Mouse (Mus musculus) heart, adult 2 months (tissue): ENCODE results near the gene Gpbar1. TPM values are rescaled to one million over a fixed set of nuclear protein-coding genes. Genes with fewer than 3 reads are reported as not detected.

Experiments
- DNase-seq, 2 experiments: peaks; one replicate each; pipeline ENCODE4 v3.0.0; 2021
- H3K27ac ChIP-seq: fragments of 200-600 bp; 2 replicates; pipeline ENCODE4 v1.8.1; 2022
- H3K27me3 ChIP-seq: fragments of 200-500 bp; 2 replicates; pipeline ENCODE4 v1.6.1; 2012; ENCODE audit warnings: mild to moderate bottlenecking, low read length, inconsistent platforms, mixed read lengths; ENCODE audit not compliant: control insufficient read depth, insufficient read depth
- H3K36me3 ChIP-seq: fragments of 200-500 bp; 2 replicates; pipeline ENCODE4 v1.6.1; 2012; ENCODE audit warnings: low read length, inconsistent platforms; ENCODE audit not compliant: control insufficient read depth, insufficient read depth
- H3K4me1 ChIP-seq: fragments of 200-500 bp; 2 replicates; pipeline ENCODE4 v1.6.1; 2011; ENCODE audit warnings: low read length; ENCODE audit not compliant: control insufficient read depth, insufficient read depth
- H3K4me3 ChIP-seq: fragments of 200-600 bp; 2 replicates; pipeline ENCODE4 v1.8.1; 2022
- H3K79me2 ChIP-seq: fragments of 200-500 bp; replicated peaks from 2 replicates; pipeline ENCODE4 v1.6.1; 2012; ENCODE audit warnings: mild to moderate bottlenecking, inconsistent platforms, low read length, moderate library complexity, mixed read lengths; ENCODE audit not compliant: control insufficient read depth, insufficient read depth
- H3K9ac ChIP-seq: fragments of 200-500 bp; 2 replicates; pipeline ENCODE4 v1.6.1; 2012; ENCODE audit warnings: low read depth, mild to moderate bottlenecking, control low read depth, inconsistent platforms, low read length, mixed read lengths
- CTCF ChIP-seq: fragments of 200-600 bp; IDR thresholded peaks from 2 replicates; pipeline ENCODE4 v1.8.1; 2022; ENCODE audit warnings: antibody characterized with exemption, mild to moderate bottlenecking, moderate library complexity
- EP300 ChIP-seq: fragments of 200-500 bp; IDR thresholded peaks from 2 replicates; pipeline ENCODE4 v1.6.1; 2011; ENCODE audit warnings: low read depth, low read length, control low read depth; ENCODE audit not compliant: insufficient read depth
- POLR2A ChIP-seq: fragments of 200-500 bp; IDR thresholded peaks from 2 replicates; pipeline ENCODE4 v1.6.1; 2011; ENCODE audit warnings: mild to moderate bottlenecking, low read depth, low read length, control low read depth; ENCODE audit not compliant: insufficient read depth
- WGBS: fragments of 180-500 bp; shearing (Covaris S2); methylation state at CpG from one replicate; pipeline ENCODE4 v1.1.7; 2018; 5-methylcytosine and 5-hydroxymethylcytosine counted together
- intact Hi-C: fragments of 180-260 bp; cut with DNase I; formaldehyde crosslinking; loops from one replicate; pipeline ENCODE4 v1.15.1; 2025
- polyA plus RNA-seq: library from polyadenylated mRNA; depleted of rRNA; stranded (reverse); fragments of >200 nt; gene quantifications from 2 replicates; pipeline ENCODE4 v1.2.3, GENCODE M21; 2012
- total RNA-seq, 2 experiments: library from RNA; stranded (reverse); gene quantifications; 2 replicates each; pipeline ENCODE4 v1.2.3; 2021

The Gpbar1 gene
- total and polyA plus RNA-seq, 3 experiments = 0.14 TPM; not detected in 2

DNA sequence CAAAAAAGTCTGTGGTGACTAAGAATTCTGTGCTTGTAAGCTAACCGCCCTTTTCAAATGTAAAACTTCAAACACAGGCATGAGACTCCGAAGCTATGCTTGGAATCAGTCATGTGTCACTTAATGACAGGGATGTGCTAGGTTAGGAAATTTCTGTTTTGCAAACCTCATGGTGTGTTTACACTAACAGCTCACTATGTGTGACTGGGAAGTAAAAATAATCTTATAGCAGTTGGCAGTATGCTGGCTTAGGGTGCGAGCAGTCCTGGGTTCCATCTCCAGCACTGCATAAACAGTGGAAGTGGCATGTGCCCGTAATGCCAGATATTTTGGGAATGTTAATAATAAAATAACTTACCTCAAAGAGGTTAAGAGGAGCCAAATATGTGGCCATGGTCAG, 26.6 kb downstream of the Gpbar1 start:
- Histone ChIP-seq H3K36me3 (peaks cover 3% of the 10 kb centered on the region; the same call in 1 of the 2 replicates), H3K79me2 (0 out of 2 replicates have a peak, but pooled peaks cover 5% of the 10 kb centered on the region), H3K4me3 (no peak overlapping the region), H3K27me3 (no peaks in the 10 kb centered on the region), H3K9ac (no peak overlapping the region), H3K27ac (peak overlapping the region; percentile 97; the same call in 1 of the 2 replicates), H3K4me1 (peaks cover 23% of the 10 kb centered on the region)
- 80% methylated on average over 4 of the region's 4 CpGs for WGBS
- TF ChIP-seq CTCF = no peak
- TF ChIP-seq EP300 = no peak
- no peak for TF ChIP-seq POLR2A
- intact Hi-C loops = loop anchor here (2.0 kb wide), 1 partner anchor 18 kb away; no protein-coding TSS in a partner anchor
- DNase-seq = no peak

- intact Hi-C loops = loop anchor here (2.0 kb wide), 1 partner anchor 19 kb away; no protein-coding TSS in a partner anchor
- no peaks in the 10 kb centered on the region for H3K27me3 ChIP-seq
- peak within 1 kb of the TSS; percentile 97 for H3K27ac ChIP-seq
- TF ChIP-seq POLR2A = no peak
- TF ChIP-seq CTCF = no peak
- TF ChIP-seq EP300 = no peak
- 92% methylated on average over 2 of the region's 2 CpGs for WGBS
- H3K9ac ChIP-seq = peak within 1 kb of the TSS; percentile 80
- H3K36me3 ChIP-seq = peaks cover 3% of the 10 kb centered on the region; the same call in 1 of the 2 replicates
- DNase-seq = no peak
- peaks cover 22% of the 10 kb centered on the region for H3K4me1 ChIP-seq
- 0 out of 2 replicates have a peak, but pooled peaks cover 5% of the 10 kb centered on the region for H3K79me2 ChIP-seq
- peak within 1 kb of the TSS; percentile 81 for H3K4me3 ChIP-seq
Observed at GRCm38 (mm10) chr1:74305522-74305921, 27.2 kb downstream of the Gpbar1 start, which contains the start of gene Tmbim1. TSS of gene Tmbim1 (minus strand) at chr1:74305622.

DNA sequence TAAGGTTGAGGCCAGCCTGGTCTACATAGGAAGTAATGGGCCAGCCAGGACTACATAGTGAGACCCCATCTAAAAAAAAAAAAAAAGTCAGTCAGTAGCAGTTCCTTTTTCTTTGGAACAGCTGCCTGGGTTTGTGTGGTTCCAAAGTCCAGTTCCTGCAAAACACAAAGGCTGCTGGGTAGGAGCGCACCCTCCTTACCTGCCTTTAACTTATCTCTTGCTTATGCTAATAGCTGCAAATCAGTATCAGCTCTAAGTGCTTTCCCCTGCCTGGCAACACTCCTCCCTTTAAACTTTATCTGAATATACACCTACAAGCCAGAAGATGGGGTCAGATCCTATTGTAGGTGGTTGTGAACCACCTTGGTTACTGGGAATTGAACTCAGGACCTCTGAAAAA, 28.8 kb downstream of the Gpbar1 start:
- Histone ChIP-seq H3K4me1 (peaks cover 10% of the 10 kb centered on the region), H3K4me3 (no peak overlapping the region), H3K36me3 (peaks cover 3% of the 10 kb centered on the region; the same call in 1 of the 2 replicates), H3K79me2 (0 out of 2 replicates have a peak, but pooled peaks cover 3% of the 10 kb centered on the region), H3K27ac (no peak overlapping the region), H3K9ac (no peak overlapping the region), H3K27me3 (no peaks in the 10 kb centered on the region)
- TF ChIP-seq EP300 = no peak
- TF ChIP-seq CTCF = no peak
- TF ChIP-seq POLR2A = no peak
- no peak for DNase-seq
- 89% methylated on average over 1 of the region's 1 CpGs for WGBS
- intact Hi-C loops = no loop called here

- Histone ChIP-seq H3K79me2 (no peaks in the 10 kb centered on the region), H3K36me3 (no peaks in the 10 kb centered on the region), H3K27ac (no peak overlapping the region), H3K4me3 (no peak overlapping the region), H3K4me1 (peaks cover 4% of the 10 kb centered on the region), H3K27me3 (no peaks in the 10 kb centered on the region), H3K9ac (no peak overlapping the region)
- 76% methylated on average over 10 of the region's 10 CpGs for WGBS
- TF ChIP-seq POLR2A (no peak), CTCF (no peak), EP300 (no peak)
- no peak for DNase-seq
- intact Hi-C loops = no loop called here
Observed at GRCm38 (mm10) chr1:74308001-74308964, 29.9 kb downstream of the Gpbar1 start.

DNA sequence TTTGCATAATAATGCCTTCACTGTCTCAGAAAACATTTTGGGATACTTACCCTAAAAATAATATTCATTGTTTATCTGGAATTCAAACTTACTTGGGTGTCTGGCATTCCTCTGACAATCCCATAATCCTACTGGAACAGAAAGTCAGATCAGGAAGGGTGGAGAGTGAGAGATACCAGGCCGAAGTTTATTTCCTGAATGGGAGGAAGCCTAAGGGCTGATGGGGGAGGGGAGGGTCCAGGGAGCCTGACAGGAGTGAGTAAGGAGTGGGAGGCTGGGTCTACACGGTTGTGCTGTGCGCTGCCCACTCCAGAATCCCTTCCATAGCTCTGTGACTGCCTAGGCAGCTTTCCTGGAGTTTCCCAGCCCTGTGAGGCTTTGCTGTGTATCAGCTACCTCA, 31.4 kb downstream of the Gpbar1 start:
- H3K4me1 ChIP-seq = peaks cover 6% of the 10 kb centered on the region
- H3K79me2 ChIP-seq = no peaks in the 10 kb centered on the region
- 28% methylated on average over 3 of the region's 3 CpGs for WGBS
- no peak overlapping the region for H3K9ac ChIP-seq
- H3K36me3 ChIP-seq = no peaks in the 10 kb centered on the region
- intact Hi-C loops = no loop called here
- H3K27ac ChIP-seq = peak overlapping the region; percentile 52
- no peaks in the 10 kb centered on the region for H3K27me3 ChIP-seq
- H3K4me3 ChIP-seq = no peak overlapping the region
- peak in 1 of 2 experiments; percentile 24 for DNase-seq
- TF ChIP-seq POLR2A = no peak
- TF ChIP-seq CTCF = no peak
- no peak for TF ChIP-seq EP300
